22 mouse cellular contexts compared by ENCODE assay signal in genomic region chr3:84875306-84875705, GRCm38 (mm10).
DNase-seq lines count a peak whose midpoint lies in the region; ATAC-seq lines count a peak whose summit lies in the region.
"Had no signal": no experiment of that assay in that cellular context is flagged by ENCODE, and none has a peak within 500 bp of the region (broad histone marks: within the 10 kb centered on the region; RNA-seq: fewer than 3 reads in every experiment).

No protein-coding gene starts in this region.

- peak; percentile 46; the same call in 1 of the 2 replicates for ATAC-seq in lung, embryonic 15.5 days (ENCODE audit: borderline replicate concordance, extremely low read depth, low FRiP score, low TSS enrichment)
- peak; percentile 58; the same call in 1 of the 2 replicates for ATAC-seq in stomach, embryonic 14.5 days (ENCODE audit: insufficient number of reproducible peaks, insufficient read depth, low FRiP score, low read depth)
- ATAC-seq: forebrain, embryonic 16.5 days; hindbrain, postnatal 0 days; liver, postnatal 0 days; midbrain, embryonic 13.5 days had no signal

- H3K4me1 ChIP-seq in lung, embryonic 15.5 days: peaks cover 8% of the 10 kb centered on the region; the same call in 1 of the 2 replicates
- H3K4me1 ChIP-seq in stomach, embryonic 14.5 days (ENCODE audit: control insufficient read depth, insufficient read depth, low read length): peaks cover 9% of the 10 kb centered on the region; the same call in 1 of the 2 replicates
- H3K4me1 ChIP-seq: embryonic facial prominence, embryonic 10.5 days; forebrain, embryonic 10.5 days; midbrain, embryonic 13.5 days had no signal

- H3K36me3 ChIP-seq in lung, embryonic 15.5 days: no peaks in the 10 kb centered on the region
- H3K36me3 ChIP-seq in stomach, embryonic 14.5 days (ENCODE audit: control insufficient read depth, insufficient read depth, low read length): no peaks in the 10 kb centered on the region
- H3K36me3 ChIP-seq: embryonic facial prominence, embryonic 10.5 days; midbrain, embryonic 13.5 days had no signal

- DNase-seq in ES-CJ7 (ENCODE audit: low read depth, low spot score): peak; percentile 61
- peak; percentile 81 for DNase-seq in R1 (ENCODE audit: low read depth, low spot score)
- DNase-seq in frontal cortex, postnatal 14 days (ENCODE audit: low spot score in 2 of 2): no peak
- DNase-seq in kidney, postnatal 36 days: no peak
- DNase-seq in spleen, postnatal 4 days (ENCODE audit: low spot score in 2 of 2): no peak
- DNase-seq: adrenal gland, postnatal 36 days; B cell, adult 2 months; cerebellum, adult 11 months; cerebellum, adult 9-11 months; kidney, adult 18-20 months; layer of hippocampus, postnatal 36 days; liver, postnatal 0 days; thymus, postnatal 36 days had no signal

- H3K4me3 ChIP-seq in lung, embryonic 15.5 days: no peak overlapping the region
- H3K4me3 ChIP-seq in stomach, embryonic 14.5 days (ENCODE audit: low read depth, low read length): no peak overlapping the region
- H3K4me3 ChIP-seq: embryonic facial prominence, embryonic 10.5 days; forebrain, embryonic 10.5 days; megakaryocyte, embryonic 14.5 days; midbrain, embryonic 13.5 days had no signal

- no peaks in the 10 kb centered on the region for H3K9me3 ChIP-seq in lung, embryonic 15.5 days
- H3K9me3 ChIP-seq in stomach, embryonic 14.5 days (ENCODE audit: control insufficient read depth, low read depth, low read length): no peaks in the 10 kb centered on the region
- H3K9me3 ChIP-seq: embryonic facial prominence, embryonic 10.5 days; forebrain, embryonic 10.5 days; megakaryocyte, embryonic 14.5 days; midbrain, embryonic 13.5 days had no signal

- 0 out of 2 replicates have a peak overlapping the region, but pooled peaks have one; percentile 9 for H3K4me2 ChIP-seq in lung, embryonic 15.5 days
- no peak overlapping the region; the same call in 1 of the 2 replicates for H3K4me2 ChIP-seq in stomach, embryonic 14.5 days (replicated peaks; ENCODE audit: low read depth, low read length)
- H3K4me2 ChIP-seq: midbrain, embryonic 13.5 days had no signal

- no peak overlapping the region for H3K9ac ChIP-seq in lung, embryonic 15.5 days
- no peak overlapping the region for H3K9ac ChIP-seq in stomach, embryonic 14.5 days (replicated peaks; ENCODE audit: low read depth, low read length)
- H3K9ac ChIP-seq: liver, postnatal 0 days; midbrain, embryonic 13.5 days had no signal

- no peaks in the 10 kb centered on the region for H3K27me3 ChIP-seq in lung, embryonic 15.5 days
- H3K27me3 ChIP-seq in stomach, embryonic 14.5 days (ENCODE audit: control insufficient read depth, insufficient read depth, low read length): no peaks in the 10 kb centered on the region
- H3K27me3 ChIP-seq: CH12.LX; megakaryocyte, embryonic 14.5 days; midbrain, embryonic 13.5 days had no signal

- H3K27ac ChIP-seq in lung, embryonic 15.5 days: no peak overlapping the region
- H3K27ac ChIP-seq in stomach, embryonic 14.5 days (ENCODE audit: low read length): 0 out of 2 replicates have a peak overlapping the region, but pooled peaks have one; percentile 11
- H3K27ac ChIP-seq: embryonic facial prominence, embryonic 10.5 days; forebrain, embryonic 10.5 days; hindbrain, postnatal 0 days; midbrain, embryonic 13.5 days had no signal

- 45% methylated on average over 9 of the region's 9 CpGs for WGBS in lung, embryonic 15.5 days
- WGBS in stomach, embryonic 14.5 days: 44% methylated on average over 9 of the region's 9 CpGs

Comparison
In these comparisons a context has a peak if more than half of its experiments do, and no peak if none do; other contexts are left out.
1. DNase-seq: peak in ES-CJ7 (single experiment) and R1 (single experiment); none in frontal cortex, postnatal 14 days (0 of 2), kidney, postnatal 36 days (0 of 2) and spleen, postnatal 4 days (0 of 2).